Mouse (Mus musculus) leukemia stem cell, adult 10-12 weeks (primary cell): ENCODE data around the gene Edc4. TPM values are rescaled to one million over a fixed set of nuclear protein-coding genes. Genes with fewer than 3 reads are reported as not detected.

Source experiments
- polyA plus RNA-seq: library from polyadenylated mRNA; stranded (reverse); fragments of >175 nt; gene quantifications from 2 replicates; pipeline ENCODE4 v1.2.3, GENCODE M21; 2012; ENCODE audit warnings: low replicate concordance

Gene Edc4
- polyA plus RNA-seq = 14.8 and 34.3 TPM in 2 replicates

DNA sequence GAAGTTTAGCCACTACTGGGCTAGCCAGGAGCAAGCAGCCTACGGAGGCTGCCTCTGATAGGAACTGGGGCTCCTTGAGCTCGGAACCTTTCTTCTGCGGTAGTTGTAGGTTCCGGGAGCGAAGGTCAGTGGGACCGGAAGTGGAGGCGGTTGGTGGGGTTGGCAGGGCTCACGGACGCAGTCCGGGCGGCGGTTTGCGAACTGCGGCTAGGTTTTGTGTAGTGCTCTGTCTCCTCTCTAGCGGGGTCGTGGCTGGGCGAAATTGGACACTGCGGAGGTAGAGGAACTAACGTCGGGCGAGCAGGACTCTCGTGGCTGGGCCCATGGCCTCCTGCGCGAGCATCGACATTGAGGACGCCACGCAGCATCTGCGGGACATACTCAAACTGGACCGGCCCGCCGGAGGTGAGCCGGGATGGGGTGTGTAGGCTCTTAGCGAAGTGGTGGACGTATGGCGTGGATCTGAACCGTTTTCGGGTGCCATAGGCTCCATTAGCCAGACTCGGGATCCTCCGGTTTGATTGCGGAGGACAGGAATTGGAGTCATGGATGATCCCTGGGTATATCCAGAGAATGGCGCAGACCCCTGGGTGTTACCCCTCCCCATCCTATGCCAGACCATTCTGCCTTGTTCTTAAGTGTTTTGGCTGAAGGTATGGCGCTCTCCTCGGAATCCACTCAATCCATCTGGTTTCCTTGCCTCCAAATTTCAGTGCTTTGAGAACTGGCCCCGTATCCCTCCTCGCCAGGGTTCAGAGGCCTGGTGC, at the start of gene Edc4:
TSS of gene Edc4 (plus strand) at position 128 of the 767 bp plus-strand sequence.

GRCm38 (mm10) chr8:105853178-105853577, 27.5 kb upstream of the Edc4 start, which contains the start of gene Cenpt:
Gene Cenpt (minus strand): TSS chr8:105853278.

GRCm38 (mm10) chr8:105854715-105855216, 25.9 kb upstream of the Edc4 start, which contains the start of gene Thap11:
Gene Thap11 (plus strand): TSS chr8:105855132.

DNA sequence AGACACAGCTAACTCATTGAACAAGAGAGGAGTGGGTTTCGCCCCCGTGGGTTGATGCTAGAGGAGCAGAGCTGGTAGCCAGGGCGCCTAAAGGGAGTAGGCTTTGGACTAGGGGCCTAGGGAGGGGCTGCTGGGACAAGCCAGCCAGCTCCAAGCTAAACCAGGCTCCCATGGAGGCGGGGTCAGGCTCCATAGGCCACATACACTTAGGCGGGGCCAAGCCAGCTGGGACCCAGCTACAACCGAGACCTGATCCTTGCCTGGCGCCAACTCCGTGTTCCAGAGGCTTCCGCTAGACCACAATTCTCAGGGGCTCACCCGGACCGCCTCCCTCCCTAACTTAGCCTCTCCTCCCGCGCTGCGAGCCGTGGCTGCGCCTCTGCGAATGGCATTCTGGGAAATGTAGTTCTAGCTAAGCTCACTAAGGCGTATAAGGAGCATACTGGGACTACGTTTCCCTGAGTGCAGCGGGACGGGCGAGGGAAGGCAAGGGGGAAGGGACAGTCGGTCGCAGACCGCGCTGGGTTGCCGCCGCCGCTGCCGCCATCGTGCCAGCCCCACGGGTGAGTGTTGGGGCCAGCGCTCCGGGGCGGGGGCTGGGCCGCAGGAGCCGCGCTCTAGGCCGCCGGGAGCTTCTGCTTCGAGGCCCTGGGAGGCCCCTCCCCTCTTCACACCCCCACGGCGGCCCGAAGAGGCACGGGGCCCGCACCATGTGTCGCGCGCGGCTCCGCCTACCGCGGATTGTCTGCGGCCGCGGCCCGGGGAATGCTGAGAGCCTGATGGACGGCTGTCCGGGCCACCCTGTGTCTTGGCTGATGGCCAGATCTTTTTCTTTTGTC, 20.3 kb upstream of the Edc4 start, which contains the start of gene Nutf2:
TSS of gene Nutf2 (plus strand) at position 438 of the 839 bp plus-strand sequence.

GRCm38 (mm10) chr8:105893339-105893738, 12.7 kb downstream of the Edc4 start, which contains the start of gene Nrn1l:
Gene Nrn1l (plus strand): TSS chr8:105893567.

DNA sequence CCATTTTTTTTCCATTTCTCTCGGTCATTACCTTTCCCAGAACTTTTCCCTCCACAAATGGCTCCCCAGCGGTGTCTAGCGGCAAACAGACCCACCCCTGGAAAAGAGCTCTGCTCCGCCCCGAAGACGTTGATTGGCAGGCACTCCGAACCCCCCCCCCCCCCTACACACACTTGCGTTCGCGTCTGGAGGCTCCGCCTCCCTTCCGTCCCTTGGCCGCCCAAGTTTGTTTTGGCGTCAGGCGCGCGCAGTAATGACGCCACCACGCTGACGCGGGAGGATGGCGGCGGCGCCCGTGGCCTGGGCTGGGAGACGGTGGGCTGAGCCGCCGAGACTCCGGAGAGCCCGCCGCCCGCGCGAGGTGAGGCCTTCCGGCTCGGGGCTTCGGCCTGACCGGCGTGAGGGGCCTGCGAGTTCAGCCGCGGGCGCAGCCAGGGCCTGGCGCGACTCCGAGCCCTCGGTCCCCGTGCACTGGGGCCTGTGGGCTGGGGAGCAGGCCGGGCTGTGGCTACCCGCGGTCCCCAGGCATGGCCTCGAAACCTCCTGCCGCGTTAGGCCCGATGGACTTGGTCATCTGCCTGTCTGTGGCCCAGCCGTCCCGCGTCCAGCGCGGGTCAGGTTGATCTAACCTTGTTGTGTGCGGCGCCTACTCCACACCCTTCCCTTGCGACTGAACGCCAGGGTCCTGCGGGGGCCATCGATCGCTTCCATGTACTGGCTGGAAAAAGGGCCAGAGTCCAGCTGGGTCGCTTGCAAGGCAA, 19.7 kb downstream of the Edc4 start, which contains the start of gene Pskh1:
TSS of gene Pskh1 (plus strand) at position 262 of the 761 bp plus-strand sequence.

DNA sequence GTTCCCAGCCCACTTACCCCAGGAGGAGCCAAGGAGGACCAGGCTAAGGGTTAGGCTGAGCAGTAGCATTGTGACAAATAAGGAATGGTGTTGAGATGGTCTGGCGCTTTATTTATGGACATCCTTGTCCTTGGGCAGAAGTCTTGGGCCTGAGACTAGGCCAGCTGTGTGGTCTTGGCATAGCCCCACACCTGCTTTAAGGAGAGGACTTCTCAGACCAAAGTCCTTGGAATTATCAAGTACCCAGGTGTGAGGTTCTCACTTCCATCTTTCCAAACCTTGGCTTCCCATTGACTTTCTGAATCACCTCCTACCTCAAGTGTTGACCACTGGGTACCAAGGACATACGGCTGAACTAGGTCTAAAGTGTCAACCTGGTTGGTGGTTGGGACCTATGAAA, 53.1 kb downstream of the Edc4 start, which contains the start of gene Ctrl:
TSS of gene Ctrl (minus strand) at position 101 of the 400 bp plus-strand sequence.

GRCm38 (mm10) chr8:105938306-105938669, 57.6 kb downstream of the Edc4 start, which contains the start of gene Psmb10:
Gene Psmb10 (minus strand): TSS chr8:105938444.

GRCm38 (mm10) chr8:105943321-105943739, 62.6 kb downstream of the Edc4 start, which contains the start of gene Lcat:
Gene Lcat (minus strand): TSS chr8:105943382.

Other genes starting within 250 kb of the Edc4 start
- 145 and 319 TPM in 2 replicates for gene Ctcf, start 244.3 kb upstream of the Edc4 start, polyA plus RNA-seq
- gene Agrp, start 243.5 kb upstream of the Edc4 start, polyA plus RNA-seq = not detected in 2 replicates
- gene Carmil2, start 194.6 kb upstream of the Edc4 start, polyA plus RNA-seq = 30.2 and 108 TPM in 2 replicates
- 16.0 and 76.2 TPM in 2 replicates for gene Acd, start 179.8 kb upstream of the Edc4 start, polyA plus RNA-seq
- 2.0 and 16.3 TPM in 2 replicates for gene Pard6a, start 179.7 kb upstream of the Edc4 start, polyA plus RNA-seq
- not detected in 2 replicates for gene 4933405L10Rik, start 173.2 kb upstream of the Edc4 start, polyA plus RNA-seq
- 33.4 and 64.7 TPM in 2 replicates for gene Enkd1, start 172.7 kb upstream of the Edc4 start, polyA plus RNA-seq
- gene Gfod2, start 122.2 kb upstream of the Edc4 start, polyA plus RNA-seq = 4.4 and 7.9 TPM in 2 replicates
- gene Ranbp10, start 53.5 kb upstream of the Edc4 start, polyA plus RNA-seq = 43.5 and 111 TPM in 2 replicates
- gene Tsnaxip1, start 53.1 kb upstream of the Edc4 start, polyA plus RNA-seq = not detected in 2 replicates
- gene Cenpt, start 27.6 kb upstream of the Edc4 start, polyA plus RNA-seq = 14.1 and 23.1 TPM in 2 replicates
- 18.1 and 52.4 TPM in 2 replicates for gene Thap11, start 25.7 kb upstream of the Edc4 start, polyA plus RNA-seq
- 81.1 and 133 TPM in 2 replicates for gene Nutf2, start 20.3 kb upstream of the Edc4 start, polyA plus RNA-seq
- 3.1 and 7.0 TPM in 2 replicates for gene Nrn1l, start 12.7 kb downstream of the Edc4 start, polyA plus RNA-seq
- 4.1 and 19.3 TPM in 2 replicates for gene Pskh1, start 19.6 kb downstream of the Edc4 start, polyA plus RNA-seq
- 0.21 and 1.7 TPM in 2 replicates for gene Ctrl, start 53.0 kb downstream of the Edc4 start, polyA plus RNA-seq
- gene Psmb10, start 57.6 kb downstream of the Edc4 start, polyA plus RNA-seq = 109 and 171 TPM in 2 replicates
- 1.2 and 4.9 TPM in 2 replicates for gene Lcat, start 62.5 kb downstream of the Edc4 start, polyA plus RNA-seq
- gene Slc12a4, start 85.2 kb downstream of the Edc4 start, polyA plus RNA-seq = 28.3 and 35.5 TPM in 2 replicates
- gene Dpep3, start 98.5 kb downstream of the Edc4 start, polyA plus RNA-seq = not detected in 2 replicates
- 2.9 and 6.0 TPM in 2 replicates for gene Dus2, start 110.5 kb downstream of the Edc4 start, polyA plus RNA-seq
- gene Dpep2nb, start 125.1 kb downstream of the Edc4 start, polyA plus RNA-seq = not detected in 2 replicates
- gene Ddx28, start 131.0 kb downstream of the Edc4 start, polyA plus RNA-seq = 20.3 and 22.1 TPM in 2 replicates
- gene Nfatc3, start 178.0 kb downstream of the Edc4 start, polyA plus RNA-seq = 11.8 and 20.8 TPM in 2 replicates